8 mouse cellular contexts compared by ENCODE assay signal in the genomic region with DNA sequence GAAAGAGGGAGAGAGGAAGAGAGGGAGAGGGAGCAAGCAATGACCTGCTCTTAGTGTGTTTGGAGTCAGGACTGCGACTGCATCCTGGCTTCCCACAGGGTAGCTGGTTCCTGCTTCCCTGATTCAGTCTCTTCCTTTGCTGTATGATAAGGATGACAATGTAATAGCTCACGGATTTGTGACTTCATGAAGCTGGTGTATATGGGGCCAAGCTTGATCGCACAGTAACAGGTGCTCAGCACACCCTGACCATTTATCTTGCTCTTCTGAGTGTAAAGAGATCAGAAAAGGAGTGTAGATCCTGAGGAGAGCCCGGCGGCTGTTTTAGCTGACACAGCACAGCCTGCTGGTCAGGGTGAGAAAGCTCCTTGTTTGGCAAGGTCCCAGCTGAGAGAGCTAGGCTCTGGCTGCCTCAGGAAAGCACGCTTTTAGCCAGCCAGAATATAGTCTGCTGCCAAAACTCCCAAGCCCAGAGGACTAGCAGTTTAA.
DNase-seq lines count a peak whose midpoint lies in the region; ATAC-seq and TF ChIP-seq lines count a peak whose summit lies in the region.

No protein-coding gene starts in this region.

- 42% methylated on average over 6 of the region's 6 CpGs for WGBS in forebrain, embryonic 10.5 days
- WGBS in heart, embryonic 13.5 days: 15% methylated on average over 6 of the region's 6 CpGs
- 21% methylated on average over 6 of the region's 6 CpGs for WGBS in kidney, postnatal 0 days
- WGBS in limb, embryonic 15.5 days: 22% methylated on average over 6 of the region's 6 CpGs
- 33% methylated on average over 6 of the region's 6 CpGs for WGBS in neural tube, embryonic 12.5 days

- peak; percentile 25; the same call in 1 of the 2 replicates for ATAC-seq in heart, embryonic 13.5 days (ENCODE audit: extremely low read depth, insufficient number of reproducible peaks, low FRiP score, low TSS enrichment)
- peak; percentile 63 for ATAC-seq in kidney, postnatal 0 days (replicated peaks; ENCODE audit: low FRiP score, low read depth)
- peak; percentile 86 for ATAC-seq in limb, embryonic 15.5 days (ENCODE audit: insufficient number of reproducible peaks, low FRiP score, low TSS enrichment, low read depth)
- peak; percentile 66; the same call in 1 of the 2 replicates for ATAC-seq in neural tube, embryonic 12.5 days (ENCODE audit: low FRiP score, low read depth)

- no peak for TF ChIP-seq POLR2A in bone marrow macrophage, adult 2 months (IDR thresholded peaks at IDR 0.05; ENCODE audit: borderline replicate concordance, low read depth, low read length)
- no peak for TF ChIP-seq POLR2A in testis, adult 2 months (IDR thresholded peaks at IDR 0.05; ENCODE audit: control insufficient read depth, low read depth, low read length)

- H3K4me2 ChIP-seq in heart, embryonic 13.5 days: peak overlapping the region; percentile 19; the same call in 1 of the 2 replicates
- H3K4me2 ChIP-seq in kidney, postnatal 0 days (ENCODE audit: low read length): no peak overlapping the region
- no peak overlapping the region for H3K4me2 ChIP-seq in limb, embryonic 15.5 days
- no peak overlapping the region for H3K4me2 ChIP-seq in neural tube, embryonic 12.5 days (replicated peaks)

- no peaks in the 10 kb centered on the region for H3K9me3 ChIP-seq in forebrain, embryonic 10.5 days
- no peaks in the 10 kb centered on the region for H3K9me3 ChIP-seq in heart, embryonic 13.5 days
- no peaks in the 10 kb centered on the region for H3K9me3 ChIP-seq in kidney, postnatal 0 days (replicated peaks; ENCODE audit: low read length)
- no peaks in the 10 kb centered on the region for H3K9me3 ChIP-seq in limb, embryonic 15.5 days
- H3K9me3 ChIP-seq in neural tube, embryonic 12.5 days: no peaks in the 10 kb centered on the region

- peak overlapping the region; percentile 53 for H3K27ac ChIP-seq in bone marrow macrophage, adult 2 months (ENCODE audit: insufficient read depth, low read depth, low read length)
- no peak overlapping the region for H3K27ac ChIP-seq in forebrain, embryonic 10.5 days
- H3K27ac ChIP-seq in heart, embryonic 13.5 days (replicated peaks): peak overlapping the region; percentile 20; the same call in 1 of the 2 replicates
- H3K27ac ChIP-seq in kidney, postnatal 0 days: no peak overlapping the region
- H3K27ac ChIP-seq in limb, embryonic 15.5 days: no peak overlapping the region
- H3K27ac ChIP-seq in neural tube, embryonic 12.5 days: no peak overlapping the region
- no peak overlapping the region for H3K27ac ChIP-seq in testis, adult 2 months (ENCODE audit: control insufficient read depth, insufficient read depth, low read depth, low read length)

- H3K4me3 ChIP-seq in bone marrow macrophage, adult 2 months (ENCODE audit: insufficient read depth, low read length): peak overlapping the region; percentile 34
- no peak overlapping the region for H3K4me3 ChIP-seq in forebrain, embryonic 10.5 days
- no peak overlapping the region for H3K4me3 ChIP-seq in heart, embryonic 13.5 days
- no peak overlapping the region for H3K4me3 ChIP-seq in kidney, postnatal 0 days (replicated peaks; ENCODE audit: low read depth, low read length)
- no peak overlapping the region for H3K4me3 ChIP-seq in limb, embryonic 15.5 days
- H3K4me3 ChIP-seq in neural tube, embryonic 12.5 days: no peak overlapping the region
- no peak overlapping the region for H3K4me3 ChIP-seq in testis, adult 2 months (ENCODE audit: control insufficient read depth, low read depth, low read length)

- H3K9ac ChIP-seq in heart, embryonic 13.5 days: no peak overlapping the region
- no peak overlapping the region for H3K9ac ChIP-seq in kidney, postnatal 0 days (ENCODE audit: low read depth, low read length)
- H3K9ac ChIP-seq in limb, embryonic 15.5 days: no peak overlapping the region
- H3K9ac ChIP-seq in neural tube, embryonic 12.5 days: no peak overlapping the region

- no peaks in the 10 kb centered on the region for H3K36me3 ChIP-seq in forebrain, embryonic 10.5 days (replicated peaks)
- peaks cover 8% of the 10 kb centered on the region for H3K36me3 ChIP-seq in heart, embryonic 13.5 days
- no peaks in the 10 kb centered on the region for H3K36me3 ChIP-seq in kidney, postnatal 0 days (ENCODE audit: insufficient read depth, low read length)
- H3K36me3 ChIP-seq in limb, embryonic 15.5 days: no peaks in the 10 kb centered on the region
- H3K36me3 ChIP-seq in neural tube, embryonic 12.5 days: no peaks in the 10 kb centered on the region
- H3K36me3 ChIP-seq in testis, adult 2 months (ENCODE audit: control insufficient read depth, insufficient read depth, low read length): no peaks in the 10 kb centered on the region

- H3K4me1 ChIP-seq in bone marrow macrophage, adult 2 months (ENCODE audit: control insufficient read depth, insufficient read depth, low read length): peaks cover 29% of the 10 kb centered on the region
- H3K4me1 ChIP-seq in forebrain, embryonic 10.5 days: no peaks in the 10 kb centered on the region
- peaks cover 26% of the 10 kb centered on the region for H3K4me1 ChIP-seq in heart, embryonic 13.5 days
- H3K4me1 ChIP-seq in kidney, postnatal 0 days (replicated peaks; ENCODE audit: insufficient read depth, low read length): no peaks in the 10 kb centered on the region
- H3K4me1 ChIP-seq in limb, embryonic 15.5 days: peaks cover 7% of the 10 kb centered on the region; the same call in 1 of the 2 replicates
- H3K4me1 ChIP-seq in neural tube, embryonic 12.5 days: no peaks in the 10 kb centered on the region
- no peaks in the 10 kb centered on the region; the same call in 1 of the 2 replicates for H3K4me1 ChIP-seq in testis, adult 2 months (ENCODE audit: control insufficient read depth, insufficient read depth, low read length)

- TF ChIP-seq CTCF in bone marrow macrophage, adult 2 months (IDR thresholded peaks at IDR 0.05; ENCODE audit: low read depth, low read length): no peak
- TF ChIP-seq CTCF in kidney, postnatal 0 days (IDR thresholded peaks at IDR 0.05; ENCODE audit: low read depth): peak; percentile 84
- peak; percentile 31; the same call in 1 of the 2 replicates for TF ChIP-seq CTCF in testis, adult 2 months (IDR thresholded peaks at IDR 0.05; ENCODE audit: control insufficient read depth, insufficient read depth, insufficient replicate concordance, low read depth, low read length)

- peak; percentile 74 for DNase-seq in A20 (ENCODE audit: low read depth, low spot score)
- peak; percentile 36 for DNase-seq in forebrain, embryonic 10.5 days (ENCODE audit: extremely low spot score, low spot score)
- DNase-seq in kidney, postnatal 0 days (ENCODE audit: low spot score): peak; percentile 92

- H3K27me3 ChIP-seq in forebrain, embryonic 10.5 days (ENCODE audit: poor library complexity, severe bottlenecking): no peaks in the 10 kb centered on the region
- no peaks in the 10 kb centered on the region for H3K27me3 ChIP-seq in heart, embryonic 13.5 days (replicated peaks)
- H3K27me3 ChIP-seq in kidney, postnatal 0 days (ENCODE audit: insufficient read depth, low read length): no peaks in the 10 kb centered on the region
- H3K27me3 ChIP-seq in limb, embryonic 15.5 days: no peaks in the 10 kb centered on the region
- H3K27me3 ChIP-seq in neural tube, embryonic 12.5 days (replicated peaks): no peaks in the 10 kb centered on the region
- no peaks in the 10 kb centered on the region for H3K27me3 ChIP-seq in testis, adult 2 months (ENCODE audit: control insufficient read depth, insufficient read depth, low read length)

Comparison
In these comparisons a context has a peak if more than half of its experiments do, and no peak if none do; other contexts are left out.
1. DNase-seq: peak in every context shown above with its lines; median percentile 92 in kidney, postnatal 0 days; 74 in A20; 36 in forebrain, embryonic 10.5 days.
2. H3K27ac ChIP-seq: peak in bone marrow macrophage, adult 2 months (single experiment) and heart, embryonic 13.5 days (single experiment); none in forebrain, embryonic 10.5 days (single experiment), kidney, postnatal 0 days (single experiment), limb, embryonic 15.5 days (single experiment), neural tube, embryonic 12.5 days (single experiment) and testis, adult 2 months (single experiment).
3. ATAC-seq: peak in every context shown above with its lines; median percentile 86 in limb, embryonic 15.5 days; 66 in neural tube, embryonic 12.5 days; 63 in kidney, postnatal 0 days; 25 in heart, embryonic 13.5 days.